ENCODE assay signal across 7 mouse cellular contexts in genomic region chr3:28175997-28176967, GRCm38 (mm10).
DNase-seq lines count a peak whose midpoint lies in the region; ATAC-seq and TF ChIP-seq lines count a peak whose summit lies in the region.

No protein-coding gene starts in this region.

- H3K27me3 ChIP-seq in forebrain, embryonic 15.5 days = no peaks in the 10 kb centered on the region
- no peaks in the 10 kb centered on the region for H3K27me3 ChIP-seq in midbrain, embryonic 15.5 days (replicated peaks)
- no peaks in the 10 kb centered on the region for H3K27me3 ChIP-seq in testis, adult 2 months (ENCODE audit: control insufficient read depth, insufficient read depth, low read length)

- peaks cover 23% of the 10 kb centered on the region for H3K4me1 ChIP-seq in forebrain, embryonic 15.5 days
- peaks cover 16% of the 10 kb centered on the region for H3K4me1 ChIP-seq in midbrain, embryonic 15.5 days
- H3K4me1 ChIP-seq in testis, adult 2 months (ENCODE audit: control insufficient read depth, insufficient read depth, low read length) = peaks cover 19% of the 10 kb centered on the region

- H3K9ac ChIP-seq in forebrain, embryonic 15.5 days (replicated peaks) = peak overlapping the region; percentile 8; the same call in 1 of the 2 replicates
- no peak overlapping the region for H3K9ac ChIP-seq in midbrain, embryonic 15.5 days

- ATAC-seq in cerebellum, adult (ENCODE audit: insufficient number of reproducible peaks, low FRiP score, low TSS enrichment) = peak; percentile 98
- ATAC-seq in forebrain, embryonic 15.5 days (replicated peaks) = peak; percentile 99
- ATAC-seq in midbrain, embryonic 15.5 days (replicated peaks) = peak; percentile 100

- peak; percentile 56 for TF ChIP-seq POLR2A in testis, adult 2 months (IDR thresholded peaks at IDR 0.05; ENCODE audit: control insufficient read depth, low read depth, low read length)

- H3K27ac ChIP-seq in forebrain, embryonic 15.5 days (replicated peaks) = peak overlapping the region; percentile 55
- H3K27ac ChIP-seq in midbrain, embryonic 15.5 days = peak overlapping the region; percentile 80
- H3K27ac ChIP-seq in testis, adult 2 months (ENCODE audit: control insufficient read depth, insufficient read depth, low read depth, low read length) = peak overlapping the region; percentile 78

- peak overlapping the region; percentile 51 for H3K4me2 ChIP-seq in forebrain, embryonic 15.5 days (replicated peaks)
- peak overlapping the region; percentile 58 for H3K4me2 ChIP-seq in midbrain, embryonic 15.5 days

- peak; percentile 22 for DNase-seq in WW6 (ENCODE audit: low read depth, low spot score)
- DNase-seq in layer of hippocampus, adult 8-10 months (ENCODE audit: low spot score in 2 of 2) = peak; percentile 89 to 93
- no peak for DNase-seq in gastrocnemius, postnatal 14 days

- H3K36me3 ChIP-seq in forebrain, embryonic 15.5 days = no peaks in the 10 kb centered on the region
- no peaks in the 10 kb centered on the region for H3K36me3 ChIP-seq in midbrain, embryonic 15.5 days (replicated peaks)
- no peaks in the 10 kb centered on the region for H3K36me3 ChIP-seq in testis, adult 2 months (ENCODE audit: control insufficient read depth, insufficient read depth, low read length)

- no peaks in the 10 kb centered on the region for H3K9me3 ChIP-seq in forebrain, embryonic 15.5 days
- no peaks in the 10 kb centered on the region for H3K9me3 ChIP-seq in midbrain, embryonic 15.5 days

- WGBS in forebrain, embryonic 15.5 days = 4% methylated on average over 21 of the region's 21 CpGs
- 8% methylated on average over 21 of the region's 21 CpGs for WGBS in midbrain, embryonic 15.5 days

- no peak for TF ChIP-seq CTCF in testis, adult 2 months (IDR thresholded peaks at IDR 0.05; ENCODE audit: control insufficient read depth, insufficient read depth, insufficient replicate concordance, low read depth, low read length)

- H3K4me3 ChIP-seq in forebrain, embryonic 15.5 days = peak overlapping the region; percentile 32
- H3K4me3 ChIP-seq in midbrain, embryonic 15.5 days = peak overlapping the region; percentile 28
- H3K4me3 ChIP-seq in testis, adult 2 months (ENCODE audit: control insufficient read depth, low read depth, low read length) = peak overlapping the region; percentile 46

- intact Hi-C loops in gastrocnemius, postnatal 14 days (cut with DNase I; ENCODE audit: low total_unique reads) = no loop called here
